Mouse (Mus musculus): ENCODE measurements around the gene Rln3.

DNA sequence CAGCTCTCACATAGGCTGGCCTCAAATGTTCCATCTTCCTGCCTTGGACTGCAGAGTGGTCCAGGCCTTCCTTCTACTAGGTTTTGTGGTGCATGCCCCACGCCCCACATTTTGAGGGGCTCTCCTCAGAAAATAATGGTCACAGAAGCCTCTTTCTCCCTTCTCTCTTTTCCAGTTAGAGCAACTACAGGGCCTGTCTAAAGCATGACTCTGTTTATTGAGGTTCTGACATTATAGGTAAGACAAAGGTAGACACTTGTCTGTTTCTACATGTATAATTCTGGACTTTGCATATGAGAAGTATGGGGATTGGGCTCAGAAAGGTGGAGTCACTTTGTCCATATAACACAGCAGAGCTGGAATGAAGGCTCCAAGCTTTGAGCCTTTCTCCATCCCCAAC lies 20.2 kb upstream of the Rln3 start, which contains the start of gene Gm10643:
- TF ChIP-seq CTCF (IDR thresholded peaks at IDR 0.05; ENCODE audit: borderline replicate concordance, insufficient read depth, low read length) (no peak), POLR2A (IDR thresholded peaks at IDR 0.05; ENCODE audit: low read depth, low read length) (no peak)

All from embryonic fibroblast, embryonic 13.5 days (primary cell).